Mouse (Mus musculus): ENCODE data around the gene Rad54l. TPM values are rescaled to one million over a fixed set of nuclear protein-coding genes. Genes with fewer than 3 reads are reported as not detected.

The Rad54l gene
- polyA plus RNA-seq, 1 experiment from 2014 or later = 20.7 TPM

DNA sequence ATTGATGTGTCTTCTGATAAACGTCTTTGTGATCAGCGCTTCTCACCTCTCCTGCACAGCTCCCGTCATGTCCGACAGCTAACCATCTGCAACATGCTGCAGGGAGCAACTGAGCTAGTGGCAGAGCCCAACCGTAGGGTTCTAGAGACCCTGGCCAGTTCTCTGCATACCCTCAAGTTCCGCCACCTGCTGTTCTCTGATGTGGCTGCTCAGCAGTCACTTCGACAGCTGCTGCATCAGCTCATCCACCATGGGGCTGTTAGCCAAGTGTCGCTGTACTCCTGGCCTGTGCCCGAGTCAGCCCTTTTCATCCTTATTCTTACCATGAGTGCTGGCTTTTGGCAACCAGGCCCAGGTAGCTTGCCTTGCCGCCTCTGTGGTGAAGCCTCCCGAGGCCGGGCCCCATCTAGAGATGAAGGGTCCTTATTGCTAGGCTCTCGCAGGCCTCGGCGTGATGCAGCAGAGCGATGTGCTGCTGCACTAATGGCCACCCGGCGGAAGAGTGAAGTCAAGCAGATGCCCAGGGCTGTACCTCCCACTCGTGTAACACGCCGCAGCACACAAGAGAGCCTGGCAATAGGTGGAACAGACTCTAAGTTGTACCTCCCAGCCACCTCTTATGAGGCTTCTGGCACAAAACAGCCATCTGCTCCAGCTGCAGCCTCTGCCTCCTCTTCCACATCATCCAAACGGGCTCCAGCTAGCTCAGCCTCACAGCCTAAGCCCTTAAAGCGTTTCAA, 34.8 kb downstream of the Rad54l start:
- peaks cover 99% of the 10 kb centered on the region for H3K36me3 ChIP-seq (ENCODE audit: control insufficient read depth, insufficient read depth, low read length)
- no peaks in the 10 kb centered on the region for H3K9me3 ChIP-seq (ENCODE audit: control insufficient read depth, low read length)
- no peaks in the 10 kb centered on the region for H3K27me3 ChIP-seq (replicated peaks; ENCODE audit: control insufficient read depth, insufficient read depth, low read length)
- peak; percentile 14 for DNase-seq (ENCODE audit: low spot score)
- H3K4me1 ChIP-seq (ENCODE audit: control insufficient read depth, insufficient read depth, low read length) = no peaks in the 10 kb centered on the region
- WGBS = 90% methylated on average over 23 of the region's 23 CpGs
- no peak overlapping the region for H3K9ac ChIP-seq (ENCODE audit: low read depth, low read length)
- H3K4me2 ChIP-seq (ENCODE audit: low read depth, low read length) = no peak overlapping the region
- no peak overlapping the region for H3K4me3 ChIP-seq (ENCODE audit: low read depth, low read length)
- peak; percentile 53; the same call in 1 of the 2 replicates for ATAC-seq (ENCODE audit: low read depth)
- H3K27ac ChIP-seq (replicated peaks; ENCODE audit: low read depth, low read length) = no peak overlapping the region

DNA sequence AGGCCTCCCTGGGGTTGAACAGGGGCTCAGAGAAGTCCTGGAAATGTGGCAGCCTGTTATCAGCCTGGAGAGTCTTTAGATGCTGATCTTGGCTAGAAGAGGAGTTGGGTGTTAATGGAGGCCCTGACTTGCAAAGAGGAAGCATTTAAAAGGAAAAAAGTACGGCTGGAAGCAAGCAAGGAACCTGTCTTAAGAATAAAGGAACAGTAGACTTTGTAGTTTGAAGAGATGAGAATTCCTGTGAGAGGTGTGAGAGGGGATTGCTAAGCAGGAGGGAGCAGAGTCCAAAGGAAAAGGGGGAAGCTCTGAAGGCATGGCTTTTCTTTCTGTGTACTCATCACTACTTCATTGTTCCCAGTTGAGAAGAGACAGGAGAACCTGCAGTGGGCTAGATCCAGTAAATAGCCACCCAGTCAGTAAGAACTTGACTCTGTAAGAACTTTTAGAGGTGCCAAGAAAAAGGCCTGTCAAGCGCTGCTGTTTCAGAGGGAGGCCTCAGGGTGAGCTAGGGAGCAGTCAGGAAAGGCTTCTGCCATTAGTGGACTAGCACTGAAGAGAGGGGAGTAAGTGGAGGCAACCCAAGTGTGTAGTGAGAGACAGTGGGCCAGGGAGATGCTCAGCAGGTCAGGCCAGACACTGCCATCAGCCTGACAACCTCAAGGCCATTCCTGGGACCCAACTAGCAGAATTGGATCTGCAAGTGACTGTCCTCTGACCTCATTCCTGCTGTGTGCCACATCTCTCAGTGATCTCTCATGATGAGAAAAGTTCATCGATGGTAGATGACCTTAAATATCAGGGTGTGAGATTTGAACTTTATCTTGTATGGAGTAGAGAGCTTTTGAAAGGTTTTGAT, 46.0 kb downstream of the Rad54l start:
- Histone ChIP-seq H3K4me2 (ENCODE audit: low read depth, low read length) (peak overlapping the region; percentile 64), H3K36me3 (ENCODE audit: control insufficient read depth, insufficient read depth, low read length) (peaks cover 32% of the 10 kb centered on the region)
- WGBS = 61% methylated on average over 3 of the region's 3 CpGs

DNA sequence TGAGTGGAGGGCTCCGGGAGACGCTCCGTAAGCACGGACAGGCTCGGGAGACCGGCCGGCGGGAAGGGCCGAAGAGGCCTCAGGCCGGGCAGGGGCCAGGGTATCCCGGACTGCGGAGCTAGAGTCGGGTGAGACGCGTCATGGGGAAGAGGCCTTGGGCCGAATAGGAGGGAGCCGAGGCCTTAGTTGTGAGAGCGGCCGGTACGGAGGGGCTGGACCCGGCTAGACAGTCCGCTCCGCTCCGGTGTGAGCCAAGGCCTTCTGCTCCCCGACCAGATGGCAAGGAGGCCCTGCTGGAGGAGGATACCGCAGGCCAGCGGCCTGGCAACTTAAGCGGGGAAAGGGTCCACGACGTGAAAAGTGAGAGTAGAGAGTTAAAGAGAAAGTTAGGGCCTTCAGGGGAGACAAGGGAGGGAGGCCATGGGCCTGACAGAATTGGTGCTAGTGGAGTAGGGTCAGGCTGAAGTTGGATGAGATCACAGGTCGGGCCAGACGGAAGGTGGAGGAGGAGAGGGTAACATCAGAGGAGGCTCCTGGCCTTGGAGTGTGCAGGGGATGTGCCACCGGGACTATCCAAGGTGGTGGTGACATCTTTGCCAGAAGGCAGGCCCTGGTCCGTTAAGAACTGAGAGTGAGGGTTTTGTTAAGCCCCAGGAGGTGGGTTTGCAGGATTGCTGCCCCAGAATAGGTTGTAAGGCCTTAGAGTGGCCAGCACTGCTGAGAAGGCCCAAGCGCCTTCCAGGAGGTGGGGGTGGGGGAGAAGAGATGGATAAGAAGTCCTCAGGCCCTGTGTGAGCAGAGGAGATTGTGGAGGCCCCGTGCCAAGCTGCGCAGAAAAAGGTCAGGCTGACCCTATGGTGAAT, 46.9 kb downstream of the Rad54l start:
- ATAC-seq (ENCODE audit: low read depth) = peak; percentile 6

More for the DNA sequence above, 46.0 kb downstream of the Rad54l start:
- Histone ChIP-seq H3K9ac (ENCODE audit: low read depth, low read length) (peak overlapping the region; percentile 99), H3K9me3 (ENCODE audit: control insufficient read depth, low read length) (no peaks in the 10 kb centered on the region), H3K27me3 (replicated peaks; ENCODE audit: control insufficient read depth, insufficient read depth, low read length) (no peaks in the 10 kb centered on the region), H3K4me1 (ENCODE audit: control insufficient read depth, insufficient read depth, low read length) (peaks cover 25% of the 10 kb centered on the region), H3K27ac (replicated peaks; ENCODE audit: low read depth, low read length) (peak overlapping the region; percentile 98), H3K4me3 (ENCODE audit: low read depth, low read length) (peak overlapping the region; percentile 98)
- DNase-seq (ENCODE audit: low spot score) = no peak
- ATAC-seq (ENCODE audit: low read depth) = no peak

DNA sequence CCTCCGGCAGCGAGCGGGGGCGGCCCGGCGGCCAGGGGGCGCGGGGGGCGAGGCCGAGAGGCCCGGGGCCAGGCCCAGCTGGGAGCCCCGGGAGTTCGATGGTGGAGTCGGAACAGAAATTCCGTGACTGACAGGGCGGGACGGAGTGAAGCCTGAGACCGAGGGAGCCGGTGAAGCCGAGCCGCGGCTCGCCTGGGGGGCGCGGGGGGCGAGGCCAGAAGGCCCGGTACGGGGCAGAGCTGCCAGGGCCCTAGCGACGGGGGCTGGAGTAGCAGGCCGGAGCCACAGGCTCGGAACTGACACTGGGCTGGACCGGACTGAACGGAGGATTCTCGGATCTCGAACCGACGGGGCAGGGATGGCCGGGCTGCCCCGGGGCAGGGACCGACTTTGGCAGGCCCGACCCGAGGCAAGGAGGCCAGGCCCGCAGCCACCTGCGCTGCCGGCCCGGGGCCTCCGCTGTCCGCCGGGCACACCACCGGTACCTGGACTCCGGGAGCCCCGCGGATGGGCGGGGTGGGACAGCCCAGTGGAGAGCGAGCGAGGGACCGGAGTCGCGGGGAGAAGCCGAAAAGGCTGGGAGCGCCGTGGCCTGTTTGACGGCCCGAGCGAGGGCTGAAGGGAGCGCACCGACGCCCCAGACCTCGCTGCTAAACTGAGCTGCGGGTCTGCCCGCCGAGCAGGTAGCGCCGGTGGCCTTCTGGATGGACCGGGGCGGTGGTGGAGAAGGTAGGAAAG, 47.7 kb downstream of the Rad54l start:
- H3K4me2 ChIP-seq (ENCODE audit: low read depth, low read length) = peak overlapping the region; percentile 64
- peaks cover 25% of the 10 kb centered on the region for H3K4me1 ChIP-seq (ENCODE audit: control insufficient read depth, insufficient read depth, low read length)
- peaks cover 15% of the 10 kb centered on the region for H3K36me3 ChIP-seq (ENCODE audit: control insufficient read depth, insufficient read depth, low read length)
- 0% methylated on average over 24 of the region's 77 CpGs for WGBS
- DNase-seq (ENCODE audit: low spot score) (peak; percentile 72), ATAC-seq (ENCODE audit: low read depth) (peak; percentile 69)
- no peaks in the 10 kb centered on the region for H3K27me3 ChIP-seq (replicated peaks; ENCODE audit: control insufficient read depth, insufficient read depth, low read length)
- H3K9ac ChIP-seq (ENCODE audit: low read depth, low read length) = peak overlapping the region; percentile 99
- no peaks in the 10 kb centered on the region for H3K9me3 ChIP-seq (ENCODE audit: control insufficient read depth, low read length)
- H3K4me3 ChIP-seq (ENCODE audit: low read depth, low read length) = peak overlapping the region; percentile 98
- H3K27ac ChIP-seq (replicated peaks; ENCODE audit: low read depth, low read length) = peak overlapping the region; percentile 98

More for the DNA sequence above, 46.9 kb downstream of the Rad54l start:
- Histone ChIP-seq H3K4me1 (ENCODE audit: control insufficient read depth, insufficient read depth, low read length) (peaks cover 25% of the 10 kb centered on the region), H3K4me2 (ENCODE audit: low read depth, low read length) (peak overlapping the region; percentile 64), H3K9me3 (ENCODE audit: control insufficient read depth, low read length) (no peaks in the 10 kb centered on the region), H3K9ac (ENCODE audit: low read depth, low read length) (peak overlapping the region; percentile 99), H3K36me3 (ENCODE audit: control insufficient read depth, insufficient read depth, low read length) (peaks cover 23% of the 10 kb centered on the region), H3K27ac (replicated peaks; ENCODE audit: low read depth, low read length) (peak overlapping the region; percentile 98), H3K27me3 (replicated peaks; ENCODE audit: control insufficient read depth, insufficient read depth, low read length) (no peaks in the 10 kb centered on the region), H3K4me3 (ENCODE audit: low read depth, low read length) (peak overlapping the region; percentile 98)
- peak; percentile 34 for DNase-seq (ENCODE audit: low spot score)
- 3% methylated on average over 37 of the region's 37 CpGs for WGBS

DNA sequence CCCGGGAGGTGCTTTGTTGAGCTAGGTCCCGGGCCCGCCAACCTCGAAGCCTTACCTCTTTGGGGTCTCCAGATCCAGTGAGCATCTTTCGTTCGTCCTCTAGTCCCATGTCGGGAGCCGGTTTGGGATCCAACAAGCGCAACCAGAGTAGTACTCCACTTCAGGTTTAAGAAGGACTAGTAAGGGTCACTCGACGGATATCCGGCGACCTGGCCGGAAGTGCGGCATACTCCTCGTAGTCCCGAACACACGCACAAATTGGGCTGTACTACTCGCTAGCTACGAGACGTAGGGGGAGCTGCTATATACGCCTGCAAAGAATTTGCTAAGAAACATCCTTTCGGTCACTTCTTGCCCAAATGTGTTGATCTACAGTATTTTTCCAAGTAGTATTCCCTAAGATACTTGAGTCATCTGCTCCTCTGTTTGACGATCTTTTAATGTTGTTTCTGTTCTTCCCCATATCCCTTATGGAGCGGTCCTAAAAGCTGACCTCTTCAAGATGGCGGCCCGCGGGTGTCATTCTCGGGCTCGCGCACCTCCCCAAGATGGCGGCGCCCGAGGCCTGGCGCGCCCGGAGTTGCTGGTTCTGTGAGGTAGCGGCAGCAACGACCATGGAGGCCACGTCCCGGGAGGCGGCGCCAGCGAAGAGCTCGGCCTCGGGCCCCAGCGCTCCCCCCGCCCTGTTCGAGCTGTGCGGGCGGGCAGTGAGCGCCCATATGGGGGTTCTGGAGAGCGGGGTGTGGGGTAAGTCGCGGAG, 48.4 kb downstream of the Rad54l start, which contains the start of the genes Uqcrh and Lrrc41:
Gene Uqcrh, minus strand, starts transcription at position 211 of the 760 bp plus-strand sequence.
Gene Lrrc41, plus strand, starts transcription at position 409 of the 760 bp plus-strand sequence.
- H3K27ac ChIP-seq (replicated peaks; ENCODE audit: low read depth, low read length) = peak within 1 kb of the TSS; percentile 98
- H3K9me3 ChIP-seq (ENCODE audit: control insufficient read depth, low read length) = no peaks in the 10 kb centered on the region
- under 1% methylated on average over 50 of the region's 55 CpGs for WGBS
- peaks cover 14% of the 10 kb centered on the region for H3K36me3 ChIP-seq (ENCODE audit: control insufficient read depth, insufficient read depth, low read length)
- H3K27me3 ChIP-seq (replicated peaks; ENCODE audit: control insufficient read depth, insufficient read depth, low read length) = no peaks in the 10 kb centered on the region
- H3K4me1 ChIP-seq (ENCODE audit: control insufficient read depth, insufficient read depth, low read length) = peaks cover 25% of the 10 kb centered on the region
- H3K4me3 ChIP-seq (ENCODE audit: low read depth, low read length) = peak within 1 kb of the TSS; percentile 98
- H3K9ac ChIP-seq (ENCODE audit: low read depth, low read length) = peak within 1 kb of the TSS; percentile 99
- peak; percentile 98 for DNase-seq (ENCODE audit: low spot score)
- peak; percentile 95 for ATAC-seq (ENCODE audit: low read depth)
- peak within 1 kb of the TSS; percentile 78 for H3K4me2 ChIP-seq (ENCODE audit: low read depth, low read length)

DNA sequence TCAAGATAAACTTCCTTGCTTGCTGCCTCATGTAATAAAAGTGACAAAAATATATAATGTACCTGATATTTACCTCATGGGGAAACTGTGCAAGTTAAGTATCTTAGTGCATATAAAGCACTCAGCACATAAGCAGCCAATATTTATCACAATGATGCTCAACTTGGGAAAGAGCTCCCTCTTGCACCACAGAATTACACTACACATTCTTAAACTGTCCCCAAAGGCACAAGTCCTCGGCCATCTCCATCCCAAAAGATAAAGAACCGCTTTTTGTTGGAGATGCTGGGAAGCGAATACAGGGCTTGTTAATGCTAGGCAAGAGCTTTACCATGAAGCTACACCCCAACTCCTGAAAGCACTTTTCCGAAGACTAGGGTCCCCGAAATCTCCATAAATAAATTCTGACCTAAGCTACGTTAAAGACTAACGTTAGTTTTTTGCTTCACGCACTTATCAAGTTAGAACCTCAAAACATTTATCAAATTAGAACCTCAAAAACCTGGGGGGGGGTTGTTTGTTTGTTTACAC, 49.3 kb downstream of the Rad54l start:
- H3K4me2 ChIP-seq (ENCODE audit: low read depth, low read length) = peak overlapping the region; percentile 78
- H3K4me3 ChIP-seq (ENCODE audit: low read depth, low read length) = peak overlapping the region; percentile 98
- peak; percentile 52 for DNase-seq (ENCODE audit: low spot score)
- ATAC-seq (ENCODE audit: low read depth) = no peak
- peaks cover 16% of the 10 kb centered on the region for H3K36me3 ChIP-seq (ENCODE audit: control insufficient read depth, insufficient read depth, low read length)
- H3K9ac ChIP-seq (ENCODE audit: low read depth, low read length) = peak overlapping the region; percentile 99
- H3K27me3 ChIP-seq (replicated peaks; ENCODE audit: control insufficient read depth, insufficient read depth, low read length) = no peaks in the 10 kb centered on the region
- WGBS = 1% methylated on average over 8 of the region's 8 CpGs
- H3K9me3 ChIP-seq (ENCODE audit: control insufficient read depth, low read length) = no peaks in the 10 kb centered on the region
- H3K27ac ChIP-seq (replicated peaks; ENCODE audit: low read depth, low read length) = peak overlapping the region; percentile 98
- peaks cover 25% of the 10 kb centered on the region for H3K4me1 ChIP-seq (ENCODE audit: control insufficient read depth, insufficient read depth, low read length)

DNA sequence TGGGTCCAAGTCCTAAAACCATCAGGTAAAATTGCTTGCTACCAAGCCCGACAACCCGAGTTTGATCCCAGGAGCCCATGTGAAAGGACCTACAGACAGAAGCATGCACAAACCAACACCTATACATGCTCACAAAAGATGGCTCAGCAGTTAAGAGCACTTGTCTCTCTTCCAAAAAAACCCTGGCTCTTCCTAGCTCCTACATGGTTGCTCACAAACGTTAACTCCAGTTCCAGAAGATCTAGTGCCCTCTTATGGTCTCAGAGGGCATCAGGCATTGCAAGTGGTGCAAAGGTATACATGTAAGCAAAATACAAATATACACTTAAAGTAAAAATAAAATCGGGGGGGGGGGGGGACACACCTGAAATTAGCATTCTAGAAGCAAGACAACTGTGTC, 50.3 kb downstream of the Rad54l start:
- no peak overlapping the region; the same call in 1 of the 2 replicates for H3K4me3 ChIP-seq (ENCODE audit: low read depth, low read length)
- 50% methylated on average over 4 of the region's 4 CpGs for WGBS
- no peaks in the 10 kb centered on the region for H3K27me3 ChIP-seq (replicated peaks; ENCODE audit: control insufficient read depth, insufficient read depth, low read length)
- H3K27ac ChIP-seq (replicated peaks; ENCODE audit: low read depth, low read length) = no peak overlapping the region
- ATAC-seq (ENCODE audit: low read depth) (no peak), DNase-seq (ENCODE audit: low spot score) (peak; percentile 35)
- H3K4me1 ChIP-seq (ENCODE audit: control insufficient read depth, insufficient read depth, low read length) = peaks cover 25% of the 10 kb centered on the region
- peaks cover 24% of the 10 kb centered on the region for H3K36me3 ChIP-seq (ENCODE audit: control insufficient read depth, insufficient read depth, low read length)
- H3K9ac ChIP-seq (ENCODE audit: low read depth, low read length) = no peak overlapping the region
- peak overlapping the region; percentile 78; the same call in 1 of the 2 replicates for H3K4me2 ChIP-seq (ENCODE audit: low read depth, low read length)
- no peaks in the 10 kb centered on the region for H3K9me3 ChIP-seq (ENCODE audit: control insufficient read depth, low read length)
